Mouse (Mus musculus) forelimb bud, embryonic 11.5 days (tissue): ENCODE measurements around the gene Slc48a1.

ENCODE experiments used
- DNase-seq: peaks from one replicate; pipeline ENCODE4 v3.0.0-alpha.2; 2012; ENCODE audit warnings: low read depth, low spot score

Slc48a1 gene

DNA sequence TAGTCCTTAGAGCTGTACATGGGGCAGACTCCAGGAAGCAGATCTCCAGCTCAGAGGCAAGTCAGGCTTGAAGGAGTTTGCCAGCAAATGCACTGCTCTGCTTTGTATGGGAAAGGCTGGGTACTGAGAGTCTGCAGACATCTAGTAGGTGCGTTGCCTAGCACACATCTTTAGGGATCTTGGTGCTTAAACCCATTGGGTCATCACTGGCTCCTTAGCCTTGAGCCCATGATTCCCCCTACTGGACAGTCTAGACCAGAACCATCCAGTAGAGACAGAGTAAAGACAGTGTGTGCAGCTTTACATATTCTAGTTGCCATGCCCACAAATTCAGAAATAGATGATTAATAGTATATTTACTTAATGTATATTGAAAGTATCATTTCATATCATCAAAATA is 62.5 kb downstream of the Slc48a1 start:
- DNase-seq: no peak

DNA sequence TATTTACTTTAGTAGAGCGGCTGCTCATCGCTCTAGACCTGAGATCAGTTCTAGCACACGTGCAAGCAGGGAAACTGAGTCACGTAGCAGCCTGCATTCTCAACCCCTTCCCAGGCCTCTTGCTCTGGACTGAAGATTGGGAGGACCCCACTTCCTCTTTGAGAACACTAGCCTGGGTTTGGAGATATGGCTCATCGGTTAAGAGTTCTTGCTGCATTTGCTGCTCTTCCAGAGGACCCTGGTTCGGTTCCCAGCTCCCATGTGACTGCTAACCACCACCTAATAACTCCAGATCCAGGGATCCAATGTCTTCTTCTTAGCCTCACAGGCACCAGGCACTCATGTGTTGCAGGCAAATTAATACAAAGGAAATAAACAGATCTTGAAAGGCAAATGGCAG is 63.1 kb downstream of the Slc48a1 start:
- DNase-seq: no peak

GRCm38 (mm10) chr15:97842058-97842457 is 63.7 kb downstream of the Slc48a1 start:
- DNase-seq: no peak
